Mouse (Mus musculus) gastrocnemius, postnatal 14 days (tissue): Measurements from ENCODE around the gene Atf7ip. TPM values are rescaled to one million over a fixed set of nuclear protein-coding genes. Genes with fewer than 3 reads are reported as not detected.

ENCODE experiments used
- DNase-seq: peaks from one replicate; pipeline ENCODE4 v3.0.0; 2021; ENCODE audit warnings: mixed read lengths
- intact Hi-C: fragments of 180-260 bp; cut with DNase I; formaldehyde crosslinking; loops from one replicate; pipeline ENCODE4 v1.15.1; 2025; ENCODE audit warnings: low total_unique reads
- total RNA-seq, 2 experiments: library from RNA; stranded (reverse); gene quantifications; 2 replicates each; pipeline ENCODE4 v1.2.3; 2021

Atf7ip gene
- total RNA-seq, 2 experiments from 2014 or later = 32.8 to 51.9 TPM

DNA sequence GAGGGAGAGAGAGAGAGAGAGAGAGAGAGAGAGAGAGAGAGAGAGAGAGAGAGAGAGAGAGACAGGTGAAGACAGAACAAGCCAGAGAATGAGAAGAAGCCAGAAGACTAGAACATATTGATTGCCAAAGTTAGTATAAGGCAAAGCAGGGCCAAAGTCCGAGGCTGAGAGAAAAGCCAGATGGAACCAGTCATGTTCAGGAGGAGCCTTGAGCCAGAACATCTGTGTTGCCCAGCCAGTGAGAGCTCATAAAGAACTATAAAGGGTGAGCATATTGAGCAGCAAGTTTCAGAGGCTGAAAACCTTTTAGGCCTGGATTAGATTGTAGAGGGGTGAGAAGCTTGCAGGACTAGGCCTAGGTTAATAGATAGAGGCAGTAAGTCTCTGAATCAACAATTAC is 28.1 kb upstream of the Atf7ip start:
- DNase-seq = no peak
- intact Hi-C loops = no loop called here

DNA sequence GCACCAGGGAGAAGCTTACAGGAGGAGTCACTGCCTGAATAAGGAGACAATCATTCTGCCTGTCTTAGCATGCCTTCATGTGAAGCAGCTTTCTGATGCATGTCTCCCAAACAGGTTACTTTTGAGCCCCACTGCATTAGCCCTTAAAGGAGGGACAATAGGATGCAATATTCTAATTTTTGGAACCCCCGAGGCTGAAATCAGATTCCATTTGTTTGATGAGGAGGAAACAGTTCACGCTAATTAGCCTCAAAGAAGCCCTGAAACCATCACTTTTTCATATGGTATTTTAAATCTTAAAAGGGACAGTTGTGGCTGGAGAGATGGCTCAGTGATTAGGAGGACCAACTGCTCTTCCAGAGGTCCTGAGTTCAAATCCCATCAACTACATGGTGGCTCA is 22.4 kb upstream of the Atf7ip start:
- intact Hi-C loops = no loop called here
- DNase-seq = no peak

DNA sequence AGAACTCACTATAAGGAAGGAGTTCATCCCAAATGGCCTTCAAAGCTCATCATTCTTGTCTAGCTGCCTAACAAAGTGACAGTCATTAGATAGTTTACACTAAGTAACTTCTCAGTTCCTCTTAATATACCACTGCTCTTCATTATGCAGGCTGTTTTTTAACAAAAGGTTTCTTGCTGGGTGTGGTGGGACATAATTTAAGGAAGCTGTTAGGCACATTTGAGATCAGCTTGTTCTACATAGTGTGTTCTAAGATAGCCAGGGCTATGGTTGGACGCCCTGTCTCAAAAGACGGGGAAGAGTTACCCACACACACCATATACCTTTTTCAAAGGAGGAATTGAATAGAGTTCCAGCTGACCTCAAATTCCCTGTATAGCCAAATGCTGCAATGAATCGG is 21.9 kb upstream of the Atf7ip start:
- intact Hi-C loops = no loop called here

DNA sequence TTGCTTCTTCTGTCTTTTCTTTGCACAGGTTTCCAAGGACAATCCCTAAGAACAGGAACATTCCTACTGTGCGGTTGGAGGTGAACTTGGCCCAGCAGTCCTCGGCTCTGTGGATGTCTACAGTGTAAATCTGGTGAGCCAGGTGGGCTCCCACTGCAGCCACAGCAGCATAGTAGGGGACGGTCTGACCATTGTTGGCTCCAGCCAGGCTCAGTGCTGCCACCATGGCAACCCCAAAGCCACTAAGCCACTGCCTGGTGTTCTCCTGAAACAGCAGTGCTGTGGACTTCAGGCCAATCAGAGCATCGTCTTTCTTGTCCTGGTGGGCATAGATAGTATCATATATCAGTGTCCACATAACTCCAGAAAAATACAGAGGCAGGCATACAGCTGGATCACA is 19.8 kb upstream of the Atf7ip start:
- intact Hi-C loops = no loop called here
- DNase-seq = no peak

More for the DNA sequence above, 21.9 kb upstream of the Atf7ip start:
- no peak for DNase-seq

DNA sequence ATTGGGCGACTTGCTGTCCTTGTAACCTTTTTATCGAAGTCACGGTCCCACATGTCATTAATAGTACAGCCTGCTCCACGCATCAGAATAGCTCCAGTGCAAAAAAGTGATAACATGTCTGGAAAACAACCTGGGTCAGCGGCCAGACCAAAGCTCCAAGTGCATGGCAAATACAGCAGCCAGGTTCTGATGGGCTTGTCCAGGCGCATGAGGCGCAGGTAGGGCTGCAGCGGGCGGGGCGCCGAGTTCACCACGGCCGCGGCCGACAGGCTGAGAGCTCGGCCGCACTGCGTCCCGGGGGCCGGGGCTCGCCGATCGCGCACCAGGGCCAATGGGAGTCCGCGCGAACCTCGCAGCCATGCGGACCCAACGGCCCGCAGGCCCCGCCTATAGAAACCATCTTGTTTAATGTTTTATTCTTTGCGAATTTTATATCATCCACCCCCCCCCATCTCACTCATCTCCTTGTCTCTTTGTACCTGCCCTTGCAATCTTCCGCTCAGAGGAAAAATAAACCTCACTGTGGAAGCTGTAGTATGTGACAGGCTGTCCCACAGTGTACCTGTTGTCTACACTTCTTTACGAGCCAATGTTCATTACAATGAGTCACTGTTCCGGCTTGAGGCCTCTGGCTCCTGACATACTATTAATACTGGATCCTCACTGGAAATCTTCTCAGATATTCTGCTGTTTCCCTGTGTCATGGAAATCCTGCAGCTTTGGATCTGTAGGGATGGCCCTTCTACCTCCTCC is 19.0 kb upstream of the Atf7ip start:
- DNase-seq = no peak
- intact Hi-C loops = no loop called here

DNA sequence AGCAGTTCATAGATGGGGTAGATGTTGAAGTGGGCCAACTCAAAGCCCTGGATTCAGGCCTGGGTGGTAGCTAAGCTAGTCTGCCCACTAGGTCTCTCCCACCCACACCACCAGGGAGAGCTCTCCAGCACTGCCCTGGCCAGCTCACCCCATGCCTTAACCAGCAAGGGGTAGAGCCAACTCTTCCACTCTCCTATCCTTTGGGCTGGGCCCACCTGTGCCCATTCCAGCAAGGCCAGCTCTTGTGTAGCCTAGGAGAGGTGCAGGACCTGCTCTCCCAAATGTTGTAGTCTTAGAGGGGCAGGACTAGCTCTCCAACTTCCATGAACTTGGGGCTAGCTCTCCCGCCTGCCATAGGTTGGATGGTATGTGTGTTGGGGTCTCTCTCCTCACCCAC is 18.4 kb upstream of the Atf7ip start:
- intact Hi-C loops = no loop called here
- DNase-seq = no peak

DNA sequence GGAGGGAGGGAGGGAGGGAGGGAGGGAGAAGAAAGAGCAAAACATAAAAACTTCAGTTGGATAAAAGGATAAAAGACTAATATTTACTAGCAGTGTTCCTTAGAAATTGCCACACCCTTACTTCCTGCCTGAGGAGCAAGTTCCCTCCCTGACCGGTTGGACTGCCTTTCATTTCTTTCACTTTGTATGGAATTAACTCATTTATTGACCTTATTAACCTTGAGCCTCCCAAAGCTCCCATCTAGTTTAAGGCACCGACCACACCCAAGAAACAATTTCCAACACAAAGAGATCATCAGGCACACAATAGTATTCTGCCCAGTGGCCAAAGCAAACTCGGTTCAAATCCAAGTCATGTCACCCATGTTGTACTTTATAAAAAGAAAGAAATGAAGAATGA is 16.1 kb upstream of the Atf7ip start:
- intact Hi-C loops = no loop called here
- DNase-seq = no peak

DNA sequence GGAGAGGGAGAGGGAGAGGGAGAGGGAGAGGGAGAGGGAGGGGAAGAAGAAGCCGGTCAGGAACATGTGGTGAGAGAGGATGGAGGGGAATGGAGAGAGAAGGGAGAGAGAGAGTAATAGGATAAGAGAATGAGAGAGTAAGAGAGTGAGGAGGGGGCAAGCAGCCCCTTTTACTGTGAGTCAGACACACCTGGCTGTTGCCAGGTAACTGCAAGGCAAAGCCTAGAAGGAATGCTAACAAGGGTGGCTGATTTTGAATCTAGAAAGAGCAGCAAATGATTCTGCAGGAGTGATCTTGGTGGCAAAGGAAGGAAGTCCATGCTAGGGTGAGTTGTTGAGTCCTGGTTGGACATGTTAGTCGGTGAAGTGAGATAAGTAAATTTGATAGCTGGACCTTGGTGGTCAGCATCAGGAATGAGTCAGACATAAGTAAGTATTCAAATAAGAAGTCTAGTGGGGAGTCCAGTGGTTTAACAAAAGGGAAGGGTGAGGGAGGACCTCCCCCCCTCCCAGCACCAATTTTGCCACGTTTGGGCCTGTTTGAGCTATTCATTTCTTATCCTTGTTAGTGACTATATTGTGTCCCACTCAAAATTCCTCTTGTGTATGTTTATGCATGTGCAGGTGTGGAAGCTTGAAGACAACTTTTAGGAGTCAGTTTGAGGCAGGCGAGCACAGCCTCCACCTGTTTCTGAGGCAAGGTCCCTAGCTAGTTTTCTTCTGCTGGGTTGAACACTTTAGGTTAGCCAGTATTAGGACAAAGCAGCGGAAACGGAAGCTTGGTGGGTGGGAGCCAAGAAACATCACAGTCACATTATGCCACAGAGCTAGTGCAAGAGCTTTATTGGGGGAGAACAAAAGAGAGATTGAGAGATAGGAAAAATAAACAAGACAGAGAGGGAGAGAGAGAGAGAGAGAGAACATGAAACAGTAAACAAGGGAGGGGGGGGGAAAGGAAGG is 15.2 kb upstream of the Atf7ip start:
- intact Hi-C loops = no loop called here
- no peak for DNase-seq

DNA sequence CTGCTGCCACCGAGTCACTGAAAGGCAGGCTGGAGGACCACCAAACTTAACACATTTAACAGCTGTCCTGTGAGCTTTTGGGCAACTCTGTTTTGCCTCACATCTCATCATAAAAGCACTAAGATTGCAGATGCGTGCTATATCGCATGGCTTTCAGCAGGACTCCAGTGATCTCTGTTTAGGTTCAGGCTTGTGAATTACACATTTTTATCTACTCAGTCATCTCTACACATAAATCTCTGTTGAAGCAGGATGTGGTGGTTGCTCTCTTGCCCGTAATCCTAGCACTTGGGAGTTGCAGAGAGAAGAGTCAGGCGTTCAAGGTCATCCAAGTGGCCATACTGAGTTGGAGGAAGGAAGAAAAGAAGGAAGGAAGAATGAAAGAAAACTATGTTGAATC is 14.3 kb upstream of the Atf7ip start:
- intact Hi-C loops = no loop called here

DNA sequence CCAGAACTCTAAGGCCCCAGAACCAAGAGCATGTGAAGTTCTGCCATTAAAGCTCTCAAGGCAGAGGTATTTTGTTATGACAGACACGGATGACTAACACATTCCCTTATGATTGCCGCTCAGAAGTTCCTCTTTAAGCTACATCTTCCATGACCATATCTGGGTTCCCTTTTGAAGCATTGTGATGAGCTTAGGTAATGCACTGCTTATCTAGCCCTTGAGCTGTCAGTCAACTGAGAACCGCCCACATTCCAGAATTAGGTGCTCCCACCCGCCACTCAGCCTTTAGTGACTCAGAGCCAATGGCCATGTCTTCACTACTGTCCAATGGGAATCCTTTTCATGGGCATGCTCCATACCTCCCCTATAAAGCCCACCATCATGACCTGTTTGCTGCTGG is 13.7 kb upstream of the Atf7ip start:
- intact Hi-C loops = no loop called here
- DNase-seq = no peak

More for the DNA sequence above, 14.3 kb upstream of the Atf7ip start:
- no peak for DNase-seq

DNA sequence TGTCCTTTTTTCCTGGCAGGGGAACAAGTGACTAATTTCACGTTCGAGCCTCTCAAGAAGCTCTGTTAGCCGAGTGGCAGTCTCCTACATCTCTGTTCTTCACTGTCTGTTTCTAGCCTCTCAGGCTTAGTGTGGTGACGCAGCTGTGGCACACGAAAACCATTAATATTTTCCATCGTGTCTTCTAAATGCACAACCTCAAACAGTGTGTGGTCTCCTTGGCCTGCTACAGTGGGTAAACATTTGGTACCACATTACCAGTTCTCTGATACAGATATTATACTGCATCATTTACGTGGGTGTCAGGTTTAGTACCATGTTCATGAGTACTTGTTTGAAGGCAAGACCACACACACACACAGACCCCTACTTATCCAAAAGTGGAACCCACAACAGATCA is 12.5 kb upstream of the Atf7ip start:
- DNase-seq = no peak
- intact Hi-C loops = no loop called here

DNA sequence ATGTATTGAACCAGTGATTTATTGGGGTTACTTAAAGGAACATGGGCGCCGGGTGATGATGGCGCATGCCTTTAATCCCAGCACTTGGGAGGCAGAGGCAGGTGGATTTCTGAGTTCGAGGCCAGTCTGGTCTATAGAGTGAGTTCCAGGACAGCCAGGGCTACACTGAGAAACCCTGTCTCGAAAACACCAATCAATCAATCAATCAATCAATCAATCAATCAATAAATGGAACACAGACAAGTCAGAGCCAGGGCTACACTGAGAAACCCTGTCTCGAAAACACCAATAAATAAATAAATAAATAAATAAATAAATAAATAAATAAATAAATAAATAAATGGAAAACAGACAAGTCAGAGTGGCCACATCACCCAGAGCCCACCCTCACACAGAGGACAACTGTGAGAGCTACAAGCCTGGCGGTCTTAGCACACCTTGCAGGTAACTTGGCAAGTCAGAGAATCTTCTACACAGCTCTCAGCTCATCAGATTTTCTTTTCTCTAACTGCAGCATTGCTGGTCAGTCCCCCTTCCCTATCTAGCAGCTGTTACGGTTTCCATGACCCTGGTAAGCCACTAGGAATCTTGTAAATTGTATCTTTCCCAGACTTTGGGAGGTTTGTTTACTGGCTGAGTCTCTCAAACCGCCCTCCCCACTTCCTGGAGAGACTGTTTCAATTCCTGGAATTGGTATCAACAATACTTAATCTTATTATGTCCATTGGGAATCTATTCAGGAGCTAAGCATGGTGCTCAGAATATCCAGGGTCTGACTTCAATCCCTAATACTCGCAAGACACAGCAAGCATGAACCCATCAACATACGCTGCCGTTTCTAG is 11.8 kb upstream of the Atf7ip start:
- no peak for DNase-seq
- intact Hi-C loops = no loop called here

DNA sequence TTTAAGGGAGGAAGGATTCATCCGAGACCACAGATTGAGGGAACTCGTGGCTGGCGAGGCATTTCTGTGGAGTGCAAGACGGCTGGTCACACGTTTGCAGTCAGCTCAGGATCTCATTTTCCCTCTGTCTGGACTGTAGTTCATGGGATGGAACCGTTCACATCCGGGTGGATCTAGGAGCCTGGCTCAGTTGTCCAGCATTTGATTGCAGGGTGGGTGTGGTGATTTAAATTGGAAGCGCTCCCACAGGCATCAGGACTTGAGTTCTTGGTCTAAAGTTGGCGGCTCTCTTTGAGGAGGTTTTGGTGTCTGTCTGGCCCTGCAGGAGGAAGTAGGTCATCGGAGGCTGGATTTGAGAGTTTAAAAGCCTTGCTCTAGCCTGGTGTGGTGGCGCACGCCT is 10.9 kb upstream of the Atf7ip start:
- intact Hi-C loops = no loop called here
- DNase-seq = no peak

DNA sequence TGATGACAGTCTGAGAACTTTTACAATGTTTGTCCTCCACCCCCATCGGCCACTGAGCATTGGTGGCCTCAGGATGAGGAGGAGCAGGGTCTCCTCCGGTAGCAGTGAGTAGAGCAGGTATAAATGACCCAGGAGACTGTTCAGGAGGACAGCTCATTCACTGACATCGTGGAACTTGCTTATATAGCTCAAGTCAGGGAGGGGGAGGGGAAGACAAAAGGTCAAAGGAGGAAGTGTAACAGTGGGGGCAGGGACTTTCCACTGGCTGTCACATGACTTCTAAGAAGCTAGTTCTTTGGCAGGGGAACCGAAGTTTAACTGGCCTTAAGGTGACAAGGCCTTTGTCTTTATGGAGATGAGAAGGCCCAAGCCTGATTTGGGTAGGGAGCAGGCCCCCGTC is 8.2 kb upstream of the Atf7ip start:
- DNase-seq = no peak
- intact Hi-C loops = no loop called here

DNA sequence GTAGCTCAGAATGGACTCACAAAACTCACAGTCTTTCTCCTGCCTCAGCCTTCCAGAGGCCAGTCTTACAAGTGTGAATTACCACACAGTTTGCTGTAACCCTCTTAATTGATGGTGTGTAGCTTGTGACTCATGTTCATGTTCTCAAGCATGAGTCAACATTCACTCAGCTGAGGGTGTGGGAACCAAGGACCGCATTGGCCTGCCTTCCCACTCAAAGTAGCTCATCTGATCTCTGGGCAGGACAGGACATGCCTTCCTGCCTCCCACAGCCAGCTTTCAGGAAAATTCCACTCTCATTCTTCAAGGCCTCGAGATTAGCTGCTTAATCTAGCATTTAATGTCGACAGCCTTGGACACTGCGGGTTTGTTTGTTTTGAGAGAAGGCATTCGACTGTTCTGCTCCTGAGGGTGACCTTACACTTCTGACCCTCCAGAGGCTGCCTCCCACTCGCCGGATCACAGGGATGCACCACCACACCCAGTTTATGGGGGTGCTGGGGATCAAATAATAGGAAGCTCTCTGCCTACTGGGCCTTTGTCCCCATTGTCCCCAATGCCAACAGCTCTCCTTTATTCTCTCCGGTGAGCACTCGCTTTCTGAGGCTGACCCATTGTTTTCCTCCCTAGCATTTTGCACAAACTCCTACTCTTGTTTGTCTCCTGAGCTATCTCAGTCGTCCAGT is 6.5 kb upstream of the Atf7ip start:
- intact Hi-C loops = no loop called here
- no peak for DNase-seq

DNA sequence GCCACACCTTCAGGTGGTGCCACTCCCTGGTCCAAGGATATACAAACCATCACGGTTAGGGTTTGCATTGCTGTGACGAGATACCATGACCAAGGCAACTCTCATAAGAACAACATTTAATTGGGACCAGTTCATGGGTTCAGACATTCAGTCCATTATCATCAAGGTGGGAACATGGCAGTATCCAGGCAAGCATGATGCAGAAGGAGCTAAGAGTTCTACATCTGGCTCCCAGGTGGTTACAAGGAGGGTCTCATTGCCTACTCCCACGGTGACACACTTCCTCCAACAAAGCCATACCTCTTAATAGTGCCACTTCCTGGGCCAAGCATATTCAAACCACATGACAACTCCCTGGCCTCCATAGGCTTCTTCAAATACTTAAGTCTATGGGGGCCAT is 2.7 kb downstream of the Atf7ip start:
- no peak for DNase-seq
- intact Hi-C loops = no loop called here

DNA sequence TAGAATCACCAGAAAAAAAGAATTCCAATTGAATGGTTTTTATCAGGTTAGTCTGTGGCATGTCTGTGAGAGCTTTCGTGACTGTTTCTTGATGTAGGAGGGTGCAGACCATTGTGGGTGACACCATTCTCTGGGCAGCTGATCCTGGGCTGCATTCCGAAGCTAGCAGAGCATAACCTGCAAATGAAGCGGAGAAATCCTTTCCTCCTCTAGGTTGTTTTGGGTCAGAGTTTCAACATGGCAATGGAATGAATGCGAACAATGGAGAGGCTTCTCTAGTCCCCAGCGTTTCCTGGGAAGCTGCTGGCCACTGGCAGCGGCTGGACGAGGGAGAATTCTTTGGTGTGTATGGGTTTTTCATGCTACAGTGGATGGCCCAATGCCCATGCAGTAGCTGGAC is 5.0 kb downstream of the Atf7ip start:
- DNase-seq = no peak
- intact Hi-C loops = loop anchor here (10.0 kb wide), 1 partner anchor 86 kb away; no protein-coding TSS in a partner anchor

DNA sequence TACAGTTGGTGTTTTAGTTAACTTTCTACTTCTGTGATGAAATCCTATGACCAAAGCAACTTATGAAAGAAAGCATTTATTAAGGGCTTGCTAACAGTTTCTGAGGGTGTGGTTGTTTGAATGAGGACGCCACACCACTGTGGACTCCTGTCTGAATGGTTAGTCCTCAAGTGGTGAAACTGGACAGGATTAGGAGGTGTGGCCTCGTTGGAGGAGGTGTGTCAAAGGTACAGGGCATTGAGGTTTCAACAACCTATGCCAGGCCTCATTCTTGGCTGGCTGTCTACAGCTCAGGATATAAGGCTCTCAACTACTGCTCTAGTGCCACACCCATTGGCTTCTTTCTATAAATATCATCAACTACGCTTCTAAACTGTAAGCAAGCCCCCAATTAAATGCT is 6.4 kb downstream of the Atf7ip start:
- DNase-seq = no peak
- intact Hi-C loops = loop anchor here (10.0 kb wide), 1 partner anchor 88 kb away; no protein-coding TSS in a partner anchor

DNA sequence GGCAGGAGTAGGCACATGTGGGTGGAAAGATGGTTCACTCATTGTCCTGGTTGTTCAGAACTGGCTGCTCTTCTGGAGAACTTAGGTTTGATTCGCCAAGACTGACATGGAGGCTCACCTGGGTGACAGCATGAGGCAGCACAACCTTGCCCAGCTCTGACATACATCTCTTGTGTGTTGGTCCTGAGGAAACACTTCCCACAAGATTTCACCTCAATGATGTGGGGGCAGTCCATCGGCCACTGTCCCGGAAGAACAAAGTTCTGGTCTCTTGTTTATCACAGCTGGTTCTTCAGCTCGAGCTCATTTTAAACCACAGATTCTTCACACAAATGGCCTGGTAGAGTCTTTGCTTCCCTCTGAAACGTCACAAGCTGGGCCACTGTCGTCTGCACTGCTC is 10.7 kb downstream of the Atf7ip start:
- intact Hi-C loops = loop anchor here (2.0 to 10.0 kb wide), 2 partner anchors 46 to 92 kb away; no protein-coding TSS in a partner anchor

More for the DNA sequence above, 10.7 kb downstream of the Atf7ip start:
- no peak for DNase-seq
